Mouse (Mus musculus): ENCODE measurements around the gene Nek6.

DNA sequence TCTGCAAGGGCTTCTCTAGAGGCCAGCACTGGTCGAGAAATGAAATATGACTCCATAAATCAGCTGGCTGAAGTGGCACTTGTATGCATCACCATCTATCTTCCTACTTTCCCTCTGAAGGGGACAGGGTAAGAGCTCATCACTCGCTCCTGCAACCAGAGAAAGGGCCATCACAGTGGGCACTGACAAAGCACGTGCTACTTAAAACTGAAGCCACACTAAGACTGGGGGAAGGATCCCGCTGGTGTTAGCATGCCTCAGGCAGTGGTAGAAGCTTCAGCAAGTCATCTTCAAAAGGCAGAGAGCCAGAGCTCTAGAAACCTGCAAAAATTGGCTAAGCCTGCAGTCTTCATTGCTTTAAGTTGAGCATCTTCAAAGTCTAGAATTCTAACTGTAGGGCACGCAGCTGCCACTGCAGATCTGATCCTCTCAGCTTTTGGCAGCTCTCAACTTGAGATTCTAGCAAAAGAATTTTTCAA lies 97.4 kb downstream of the Nek6 start:
- no peak for TF ChIP-seq POLR2A (IDR thresholded peaks at IDR 0.05; ENCODE audit: control insufficient read depth, low read depth, low read length)
- TF ChIP-seq CTCF (IDR thresholded peaks at IDR 0.05; ENCODE audit: control insufficient read depth, insufficient read depth, insufficient replicate concordance, low read depth, low read length) = no peak
